Mouse (Mus musculus) spleen, embryonic (tissue): Measurements from ENCODE around the gene Eps8l1.
"Not testable (repeated sequence)": the region's sequence is repeated elsewhere in the genome, so short reads cannot be mapped to it uniquely, and the experiment has no call there.

Source experiments
- CTCF ChIA-PET: fragments of 350-600 bp; sonication (Branson Sonifier 250); formaldehyde crosslinking; loops from one replicate; lab custom pipeline; 2022; lab: Charles Lee

Gene Eps8l1

DNA sequence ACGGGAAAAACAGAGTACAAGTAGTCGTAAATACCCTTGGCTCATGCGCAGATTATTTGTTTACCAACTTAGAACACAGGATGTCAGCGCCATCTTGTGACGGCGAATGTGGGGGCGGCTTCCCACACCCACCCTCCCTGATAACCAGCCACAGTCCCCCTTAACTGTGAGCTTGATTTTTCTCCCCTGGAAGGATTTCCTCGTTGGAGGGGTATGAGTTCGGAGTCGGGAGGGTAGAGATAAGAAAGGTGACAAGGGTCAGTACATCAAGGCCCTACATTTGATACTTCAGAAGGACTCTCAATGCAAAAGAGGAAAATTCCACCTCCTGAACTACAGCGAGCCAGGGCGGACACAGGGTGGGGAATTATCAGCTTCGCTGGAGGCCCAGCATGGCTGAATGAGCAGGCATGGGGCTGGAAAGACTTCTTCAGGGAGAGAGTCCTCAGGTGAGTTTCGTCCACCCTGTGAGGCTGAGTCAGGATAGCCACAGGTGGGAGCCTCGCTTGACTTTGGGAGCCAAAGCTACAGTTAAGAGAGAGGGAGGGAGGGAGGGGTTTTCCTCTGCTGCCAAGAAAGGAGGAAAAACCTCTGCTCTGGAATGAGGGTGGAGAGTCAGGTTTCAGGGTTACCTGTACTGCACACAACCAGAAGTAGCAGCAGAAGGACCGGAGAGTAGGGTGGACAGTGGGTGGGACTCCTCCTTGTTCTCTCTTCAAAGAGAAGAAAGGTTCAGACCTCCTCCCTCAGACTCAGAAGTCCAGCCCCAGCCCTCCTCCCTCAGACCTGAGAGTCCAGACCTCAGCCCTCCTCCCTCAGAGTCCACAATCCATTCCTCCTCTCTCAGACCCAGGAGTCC is at the start of gene Eps8l1:
Eps8l1 (plus strand) TSS at position 99 of the 859 bp plus-strand sequence.
- CTCF ChIA-PET: interaction anchor here (0.5 to 0.6 kb wide), 2 partner anchors 63 to 465 kb away, joined by 4 read pairs; partner anchors contain the start of gene Tnni3

DNA sequence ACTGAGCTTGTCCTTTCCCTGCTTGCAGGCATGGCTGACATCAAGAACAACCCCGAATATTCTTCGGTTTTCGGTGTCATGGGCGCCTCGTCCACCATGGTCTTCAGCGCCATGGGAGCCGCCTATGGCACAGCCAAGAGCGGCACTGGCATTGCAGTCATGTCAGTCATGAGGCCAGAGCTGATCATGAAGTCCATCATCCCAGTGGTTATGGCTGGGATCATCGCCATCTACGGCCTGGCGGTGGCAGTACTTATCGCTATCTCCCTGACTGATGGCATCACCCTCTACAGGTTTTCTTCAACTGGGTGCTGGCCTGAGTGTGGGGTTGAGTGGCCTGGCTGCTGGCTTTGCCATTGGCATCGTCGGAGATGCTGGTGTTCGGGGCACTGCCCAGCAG is 48.1 kb upstream of the Eps8l1 start:
- CTCF ChIA-PET: not testable (repeated sequence)

DNA sequence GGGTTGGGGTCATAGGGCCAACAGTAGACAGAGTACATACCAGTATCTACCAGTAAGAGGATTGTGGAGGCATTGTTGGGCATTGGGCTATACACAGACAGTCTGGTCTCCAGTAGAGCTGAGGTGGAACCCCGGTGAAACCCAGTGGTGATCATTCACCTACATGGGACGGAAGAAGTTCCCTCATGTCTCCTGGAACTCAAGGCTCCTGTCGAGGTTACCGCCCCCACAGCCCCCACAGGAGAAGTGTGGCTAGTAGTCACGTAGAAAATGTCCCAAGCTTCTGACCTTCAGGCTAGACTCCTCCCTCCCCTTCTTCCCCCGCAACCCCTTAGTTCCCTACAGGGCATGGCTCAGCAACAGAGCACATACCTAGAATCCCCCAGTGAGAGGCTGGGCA is 40.8 kb upstream of the Eps8l1 start:
- CTCF ChIA-PET: no interaction called here

DNA sequence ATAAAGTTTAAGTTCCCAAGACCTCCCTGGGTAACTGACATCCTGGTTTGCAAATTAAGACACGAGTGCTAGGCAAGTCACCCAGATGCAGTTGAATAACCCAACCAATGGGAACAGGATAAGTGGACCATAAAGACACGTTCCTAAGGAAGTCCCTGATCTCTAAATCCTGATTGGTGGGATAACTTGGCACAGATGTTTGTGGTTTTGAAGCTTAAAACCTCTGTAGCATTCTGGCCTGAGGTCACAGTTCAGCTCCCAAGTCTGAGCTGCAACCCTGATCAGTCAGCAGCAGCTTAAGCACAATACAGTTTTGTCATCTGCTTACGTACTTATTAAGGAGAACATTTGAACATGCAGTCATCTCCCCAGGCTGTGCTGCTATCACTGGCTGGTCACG is 40.2 kb upstream of the Eps8l1 start:
- CTCF ChIA-PET: interaction anchor here (0.7 kb wide), 1 partner anchor 284 kb away, joined by 3 read pairs; no protein-coding TSS in a partner anchor

DNA sequence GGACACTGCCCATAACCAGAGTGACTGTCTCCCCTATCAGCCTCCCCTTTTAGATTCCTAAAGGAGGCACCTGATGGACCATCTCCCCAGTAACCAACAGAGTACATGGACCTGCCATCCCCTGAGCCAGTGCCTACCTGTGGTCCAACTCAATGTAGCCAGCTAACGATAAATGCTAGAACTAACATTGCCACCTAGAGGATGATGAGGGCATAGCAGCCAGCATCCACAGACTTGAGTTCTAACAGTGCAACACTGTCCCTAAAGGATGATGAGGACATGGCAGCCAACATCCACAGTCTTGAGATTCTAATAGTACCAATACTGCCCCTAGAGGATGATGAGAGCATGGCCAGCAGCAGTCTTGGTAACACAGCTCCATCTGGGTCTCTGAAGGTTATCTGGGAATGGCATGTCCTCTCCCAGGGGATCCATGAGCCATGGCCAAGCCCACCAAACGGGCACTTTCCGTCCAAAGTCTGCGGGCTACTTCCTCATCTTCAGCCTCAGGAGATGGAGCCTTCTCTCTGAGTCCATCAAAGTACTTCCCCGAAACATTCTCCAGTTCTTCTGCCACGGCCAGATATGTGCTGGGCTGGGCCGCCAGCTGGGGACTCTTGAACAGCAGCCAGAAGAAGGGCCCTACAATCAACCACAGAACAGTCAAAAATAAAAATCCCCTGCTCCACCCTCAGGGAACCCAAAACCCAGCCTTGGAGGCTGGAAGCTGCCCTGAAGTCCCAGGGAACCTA is 33.1 kb upstream of the Eps8l1 start:
- CTCF ChIA-PET: interaction anchor here (0.6 kb wide), 1 partner anchor 18 kb away, joined by 3 read pairs; no protein-coding TSS in a partner anchor

DNA sequence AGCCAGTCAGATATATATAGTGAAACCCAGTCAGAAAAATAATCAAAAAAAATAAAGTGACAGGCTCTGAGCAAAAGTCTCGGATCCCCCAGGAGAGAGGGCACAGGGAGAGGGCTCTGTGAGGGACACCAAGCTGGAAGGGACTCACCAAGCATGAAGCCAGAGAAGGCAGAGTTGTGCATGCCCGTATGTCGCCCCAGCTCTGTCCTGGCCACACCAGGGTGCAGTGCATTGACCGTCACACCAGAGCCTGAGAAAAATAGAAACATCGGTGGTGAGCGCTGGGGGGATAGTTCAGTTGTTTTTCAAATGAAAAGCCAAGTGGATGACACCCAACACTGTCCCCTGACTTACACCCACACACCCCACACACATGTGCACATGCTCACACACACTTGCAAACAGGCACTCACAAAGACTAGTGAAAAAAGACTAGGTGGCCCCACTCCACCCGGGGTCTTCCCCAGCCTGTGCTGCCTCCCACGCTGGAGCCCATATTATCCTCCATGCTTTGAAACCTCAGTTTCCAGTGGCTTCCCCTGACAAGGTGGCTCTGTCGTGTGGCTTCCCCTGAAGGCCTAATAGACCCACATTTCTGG is 30.1 kb upstream of the Eps8l1 start:
- CTCF ChIA-PET: no interaction called here

DNA sequence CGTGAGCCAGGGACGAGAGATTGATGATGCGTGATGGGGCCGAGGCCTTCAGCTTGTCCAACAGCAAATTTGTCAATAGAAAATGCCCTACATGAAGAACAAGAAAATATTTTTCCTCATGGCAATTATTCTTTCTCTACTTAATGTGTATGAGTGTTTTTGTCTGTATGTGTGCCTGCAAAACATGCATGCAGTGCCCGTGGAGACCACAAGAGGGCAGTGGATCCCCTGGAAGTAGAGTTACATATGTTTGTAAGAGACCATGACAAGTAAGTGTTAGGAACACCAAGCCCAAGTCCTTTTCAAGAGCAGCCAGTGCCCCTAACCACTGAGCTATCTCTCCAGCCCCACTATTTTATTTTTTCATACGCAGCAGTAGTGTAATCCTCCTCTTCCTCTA is 28.9 kb upstream of the Eps8l1 start:
- CTCF ChIA-PET: interaction anchor here (0.6 to 0.8 kb wide), 3 partner anchors 301 to 494 kb away, joined by 3 to 6 read pairs (median 3); no protein-coding TSS in a partner anchor

DNA sequence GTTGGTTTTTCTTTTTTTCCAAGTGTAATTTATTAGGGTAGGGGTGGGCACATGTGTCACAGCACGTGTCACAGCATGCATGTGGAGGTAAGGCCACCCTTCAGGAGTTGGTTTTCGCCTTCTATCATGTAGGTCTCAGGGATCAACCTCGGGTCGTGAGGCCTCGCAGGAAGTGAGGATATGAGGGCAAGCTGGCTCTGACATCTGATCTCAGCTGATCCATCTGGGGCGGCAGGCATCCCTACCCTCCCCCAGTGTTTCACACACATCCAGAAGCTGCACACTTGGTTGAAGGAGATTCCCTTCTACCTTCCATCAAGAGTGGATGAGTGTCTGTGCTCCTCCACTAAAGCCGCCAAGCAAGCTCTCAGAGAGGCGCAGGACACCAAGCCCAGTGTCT is 28.4 kb upstream of the Eps8l1 start:
- CTCF ChIA-PET: interaction anchor here (0.8 kb wide), 1 partner anchor 405 kb away, joined by 3 read pairs; no protein-coding TSS in a partner anchor

DNA sequence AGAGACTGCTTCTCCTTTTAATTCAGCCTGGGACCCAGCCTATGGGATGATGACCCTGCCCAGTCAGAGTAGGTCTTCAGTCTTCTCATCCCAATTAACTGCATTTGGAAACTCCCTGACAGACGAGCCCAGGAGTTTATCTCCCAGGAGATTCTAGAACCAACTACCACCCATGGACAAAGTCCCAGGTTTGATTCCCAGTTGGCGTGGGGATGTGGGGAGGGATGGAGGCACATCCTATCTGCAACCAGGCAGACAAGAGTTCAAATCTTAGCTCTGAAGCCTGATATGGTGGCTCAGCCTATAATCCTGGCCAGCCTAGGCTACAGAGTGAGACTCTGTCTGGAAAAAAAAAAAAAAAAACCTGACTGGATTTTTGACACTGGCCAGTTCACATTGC is 22.8 kb upstream of the Eps8l1 start:
- CTCF ChIA-PET: no interaction called here

DNA sequence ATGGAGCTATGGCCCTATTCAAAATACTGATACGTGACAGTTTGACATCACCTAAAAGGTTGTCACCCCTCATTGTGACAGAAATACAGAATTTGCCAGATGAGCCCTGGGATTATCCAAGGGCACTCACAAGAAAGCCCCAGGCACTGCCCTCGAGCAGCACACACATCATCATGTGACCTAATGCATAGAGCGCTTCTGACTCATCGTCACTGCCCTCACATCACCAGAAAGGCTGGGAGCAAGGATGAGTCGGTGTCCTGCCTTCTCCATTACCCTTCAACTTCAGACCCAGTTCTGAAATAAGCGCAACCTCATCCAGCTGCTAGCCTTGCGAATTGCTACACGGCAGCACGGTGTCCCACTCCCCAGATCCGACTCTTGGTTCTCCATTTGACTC is 19.9 kb upstream of the Eps8l1 start:
- CTCF ChIA-PET: no interaction called here

DNA sequence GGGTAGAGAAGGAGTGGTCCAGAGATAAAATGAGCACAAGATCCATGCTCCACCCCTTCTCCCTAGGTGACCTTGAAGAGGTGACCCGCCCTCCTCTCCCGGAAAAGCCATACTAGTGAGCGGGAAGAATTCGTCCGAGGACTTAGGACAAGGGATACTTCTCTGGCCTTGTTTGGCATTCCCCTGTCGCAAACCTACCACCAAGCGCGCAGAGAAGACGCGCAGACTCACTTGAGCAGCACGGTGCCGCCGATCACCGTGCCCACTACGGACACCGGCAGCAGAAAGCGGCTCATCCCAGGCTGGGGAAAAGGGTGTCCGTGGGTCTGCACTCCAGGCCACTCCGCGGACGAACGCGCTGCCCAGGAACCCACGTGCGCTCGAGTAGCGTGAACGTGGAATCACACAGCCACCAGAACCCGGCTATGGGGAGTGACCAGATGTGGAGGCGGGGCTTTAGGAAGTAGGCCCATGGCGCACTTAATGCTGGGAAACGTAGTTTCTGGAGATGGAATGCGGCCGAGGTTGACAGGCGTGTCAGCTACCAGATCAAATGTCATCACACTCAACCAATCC is 15.2 kb upstream of the Eps8l1 start, which contains the start of gene Rdh13:
Rdh13 (minus strand) TSS at position 434 of the 576 bp plus-strand sequence.
- CTCF ChIA-PET: interaction anchor here (0.6 to 0.7 kb wide), 2 partner anchors 63 to 850 kb away, joined by 5 to 7 read pairs; no protein-coding TSS in a partner anchor

DNA sequence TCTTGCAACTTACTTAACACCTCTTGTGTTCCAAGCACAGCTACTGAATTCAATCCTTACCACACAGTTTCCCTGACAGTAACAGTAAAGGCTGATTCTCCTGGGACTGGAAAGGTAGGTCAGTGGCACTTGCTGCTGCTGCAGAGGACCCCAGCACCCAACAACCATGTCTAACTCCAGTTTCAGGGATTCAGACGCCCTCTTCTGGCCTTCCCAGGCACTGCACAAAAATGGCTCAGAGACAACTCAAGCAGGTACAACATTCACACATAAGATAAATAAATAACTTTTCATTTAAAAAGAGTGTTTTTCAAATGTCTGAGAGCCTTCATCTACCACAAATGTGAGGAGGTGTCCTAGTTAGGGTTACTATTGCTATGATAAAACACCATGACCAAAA is 13.3 kb upstream of the Eps8l1 start:
- CTCF ChIA-PET: no interaction called here

DNA sequence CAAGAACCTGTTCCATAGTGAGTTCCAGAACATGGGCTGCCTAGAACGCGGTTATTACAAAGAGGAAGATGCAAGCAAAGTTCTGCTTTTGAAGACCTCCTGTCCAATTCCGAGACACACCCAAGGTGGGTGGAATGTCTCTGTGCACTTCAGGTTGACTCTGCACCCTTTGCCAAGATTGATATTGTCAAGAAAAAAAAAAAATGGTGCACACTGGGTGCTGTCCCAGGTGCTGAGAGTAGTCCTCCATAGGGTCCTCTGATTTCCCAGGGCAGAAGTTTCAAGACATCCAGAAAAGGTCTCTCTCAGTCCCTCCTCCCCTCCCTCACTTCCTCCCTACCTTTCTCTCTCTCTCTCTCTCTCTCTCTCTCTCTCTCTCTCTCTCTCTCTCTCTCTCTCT is 12.0 kb upstream of the Eps8l1 start:
- CTCF ChIA-PET: interaction anchor here (0.7 kb wide), 1 partner anchor 412 kb away, joined by 25 read pairs; no protein-coding TSS in a partner anchor

DNA sequence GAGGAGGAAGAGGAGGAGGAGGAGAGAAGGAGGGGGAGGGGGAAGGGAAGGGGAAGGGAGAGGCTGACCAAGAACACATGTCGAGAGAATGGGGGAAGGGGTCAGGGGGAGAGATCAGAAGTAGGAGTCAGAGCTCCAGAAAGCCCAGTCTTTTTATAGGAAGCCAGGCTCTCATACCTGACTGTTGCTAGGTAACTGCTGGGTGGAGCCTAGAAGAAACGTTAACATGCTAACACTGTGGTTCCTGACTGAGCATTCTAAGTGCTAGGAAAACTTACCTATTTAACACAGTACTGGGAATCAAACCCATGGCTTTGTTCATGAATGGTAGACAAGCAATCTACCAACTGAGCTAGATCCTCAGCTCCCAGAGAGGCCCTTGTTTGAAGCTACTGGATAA is 11.3 kb upstream of the Eps8l1 start:
- CTCF ChIA-PET: interaction anchor here (0.7 kb wide), 1 partner anchor 411 kb away, joined by 25 read pairs; no protein-coding TSS in a partner anchor

DNA sequence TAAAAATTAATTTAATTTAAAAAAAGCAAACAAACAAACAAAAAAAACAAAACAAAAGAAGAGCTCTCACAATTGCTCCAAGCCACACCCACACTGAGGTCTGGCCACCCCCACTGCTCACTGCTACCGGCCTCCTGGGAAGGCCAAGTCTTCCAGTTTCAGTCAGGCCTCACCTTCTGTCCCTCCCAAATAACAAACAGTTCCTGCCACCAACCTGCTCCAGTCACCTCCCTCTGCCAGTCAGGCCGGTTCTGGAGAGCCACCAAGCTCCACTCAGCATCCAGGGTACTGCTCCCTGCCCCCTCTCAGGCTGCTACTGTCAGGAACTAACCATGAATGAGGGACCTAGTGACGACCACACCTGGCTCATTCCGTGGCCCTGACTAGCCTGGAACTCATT is 7.8 kb upstream of the Eps8l1 start:
- CTCF ChIA-PET: no interaction called here

DNA sequence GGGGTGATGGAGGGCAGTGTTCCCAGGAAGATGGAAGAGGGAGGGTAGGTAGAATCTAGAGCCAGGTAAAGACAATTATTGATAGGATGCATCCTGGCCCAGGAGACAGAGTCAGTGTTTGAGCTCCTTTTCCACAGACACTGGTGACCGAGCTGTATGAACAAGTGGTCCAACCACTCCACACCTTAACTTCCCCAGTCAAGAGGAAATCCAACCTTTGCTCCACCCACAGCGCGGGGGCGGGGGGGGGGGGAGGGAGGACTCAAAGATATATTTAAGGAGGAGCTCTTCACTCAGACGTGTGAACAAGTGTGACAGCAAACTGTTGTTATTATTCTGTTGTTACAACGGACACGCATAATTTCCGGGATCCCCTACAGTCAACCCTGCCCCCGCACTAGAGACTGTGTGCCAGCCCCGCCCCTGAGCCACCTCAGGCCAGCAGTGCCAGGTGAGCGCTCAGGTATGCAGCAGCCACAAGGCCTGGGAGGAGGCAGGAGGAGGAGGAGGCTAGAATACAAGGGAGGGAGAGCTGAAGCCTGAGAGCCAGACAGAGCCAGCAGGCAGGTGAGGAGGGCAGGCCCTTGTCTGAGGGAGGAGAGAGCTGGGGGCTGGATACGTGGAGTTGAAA is 3.8 kb downstream of the Eps8l1 start:
- CTCF ChIA-PET: interaction anchor here (0.6 to 1.1 kb wide), 5 partner anchors 13 to 1880 kb away, joined by 3 to 6 read pairs (median 3); no protein-coding TSS in a partner anchor

DNA sequence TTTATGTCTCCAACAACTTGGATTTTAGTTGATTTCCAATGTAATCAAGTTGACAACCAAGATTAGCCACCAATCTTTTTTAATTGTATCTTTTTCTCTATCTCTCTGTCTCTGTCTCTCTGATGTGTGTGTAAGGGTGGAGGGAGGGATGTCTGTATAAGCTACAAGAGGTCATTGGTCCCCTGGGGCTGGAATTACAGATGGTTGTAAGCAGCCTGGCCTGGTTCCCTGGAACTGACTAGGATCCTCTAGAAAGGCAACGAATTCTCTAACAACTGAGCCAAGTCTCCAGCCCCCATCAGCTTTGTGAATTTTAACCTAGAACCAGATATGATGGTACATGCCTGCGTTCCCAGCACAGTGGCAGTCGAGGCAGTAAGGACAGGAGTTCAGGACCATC is 7.3 kb downstream of the Eps8l1 start:
- CTCF ChIA-PET: no interaction called here

DNA sequence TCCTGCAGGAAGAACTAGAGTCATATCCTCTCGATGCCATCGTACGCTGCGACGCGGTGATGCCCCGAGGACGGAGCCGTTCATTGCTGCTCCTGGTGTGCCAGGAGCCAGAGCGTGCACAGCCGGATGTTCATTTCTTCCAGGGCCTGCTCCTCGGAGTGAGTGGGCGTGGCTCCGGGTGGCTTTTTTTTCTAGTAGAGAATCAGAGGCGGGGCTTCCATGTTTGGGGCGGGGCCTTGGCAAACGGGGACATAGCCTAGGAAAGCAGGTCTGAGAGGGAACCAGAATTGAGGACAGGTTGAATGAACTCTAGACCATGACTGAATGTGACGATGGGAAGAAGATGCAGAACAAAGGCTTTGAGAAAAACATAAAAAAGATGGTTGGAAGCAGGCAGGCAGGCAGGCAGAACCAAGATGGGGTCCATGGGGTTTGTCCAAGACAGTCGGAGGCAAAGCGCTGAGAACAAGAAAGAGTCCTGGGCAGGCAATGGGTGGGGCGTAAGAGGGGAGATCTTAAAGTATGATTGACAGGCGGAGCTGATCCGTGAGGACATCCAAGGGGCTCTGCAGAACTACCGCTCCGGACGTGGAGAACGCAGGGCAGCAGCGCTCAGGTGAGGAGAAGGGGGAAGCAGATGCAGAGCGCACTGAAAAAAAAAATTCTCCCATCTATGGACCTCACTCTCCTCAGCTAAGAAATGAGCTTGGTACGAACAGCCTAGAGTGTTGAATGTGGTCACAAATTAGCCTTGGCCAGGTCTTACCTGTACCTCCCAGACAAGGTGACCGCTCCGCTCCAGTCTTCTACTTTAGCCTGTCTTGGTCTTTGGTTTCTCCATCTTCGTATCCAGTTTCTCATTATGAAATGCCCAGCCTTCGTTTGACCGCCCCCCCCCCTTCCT is 10.1 kb downstream of the Eps8l1 start:
- CTCF ChIA-PET: no interaction called here

DNA sequence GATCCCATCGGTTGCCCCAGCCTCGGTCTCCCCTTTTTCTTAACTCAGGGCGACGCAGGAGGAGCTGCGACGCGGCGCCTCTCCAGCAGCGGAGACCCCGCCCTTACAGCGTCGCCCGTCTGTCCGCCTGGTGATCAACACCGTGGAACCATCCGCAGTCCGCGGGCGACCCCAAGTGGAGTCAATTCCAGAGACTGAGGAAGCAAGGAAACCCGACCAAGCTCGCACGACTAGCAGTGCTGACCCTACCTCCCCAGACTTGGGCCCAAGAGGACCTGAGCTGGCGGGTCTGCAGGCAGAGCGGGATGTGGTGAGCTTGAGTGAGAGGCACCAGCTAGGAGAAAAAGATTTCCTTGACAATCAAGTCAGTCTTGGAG is 10.7 kb downstream of the Eps8l1 start:
- CTCF ChIA-PET: no interaction called here

DNA sequence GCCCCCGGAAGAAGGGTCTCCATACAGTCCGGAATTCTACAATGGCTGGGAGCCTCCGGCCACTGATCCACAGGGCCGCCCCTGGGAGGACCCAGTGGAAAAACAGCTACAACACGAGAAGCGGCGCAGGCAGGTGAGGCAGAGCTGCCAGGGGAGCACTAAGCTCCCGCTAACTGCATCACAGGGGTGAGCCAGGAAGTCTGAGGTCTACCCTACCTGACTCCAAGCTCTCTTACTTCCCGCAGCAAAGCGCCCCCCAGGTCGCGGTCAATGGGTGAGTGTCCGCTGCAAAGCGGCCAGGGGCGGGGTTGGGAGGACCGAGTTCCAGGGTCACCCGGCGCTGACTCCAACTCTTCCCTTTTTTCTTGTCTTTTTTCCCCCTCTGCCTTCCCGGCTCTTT is 13.5 kb downstream of the Eps8l1 start:
- CTCF ChIA-PET: interaction anchor here (0.7 kb wide), 1 partner anchor 38 kb away, joined by 6 read pairs; no protein-coding TSS in a partner anchor
